Mouse (Mus musculus): ENCODE results near the gene Insl3. TPM values are rescaled to one million over a fixed set of nuclear protein-coding genes. Genes with fewer than 3 reads are reported as not detected.

The Insl3 gene
- polyA plus RNA-seq, 1 experiment from 2014 or later: not detected

- Histone ChIP-seq H3K4me2 (ENCODE audit: low read depth, low read length, severe bottlenecking) (peak overlapping the region; percentile 96; the same call in 1 of the 2 replicates), H3K4me1 (replicated peaks; ENCODE audit: control insufficient read depth, insufficient read depth, low read length) (peaks cover 19% of the 10 kb centered on the region), H3K4me3 (ENCODE audit: low read depth, low read length) (peak overlapping the region; percentile 61; the same call in 1 of the 2 replicates), H3K27ac (ENCODE audit: low read depth, low read length) (no peak overlapping the region), H3K27me3 (ENCODE audit: control insufficient read depth, insufficient read depth, low read length) (peaks cover 23% of the 10 kb centered on the region), H3K36me3 (ENCODE audit: control insufficient read depth, insufficient read depth, low read length) (no peaks in the 10 kb centered on the region), H3K9me3 (ENCODE audit: control insufficient read depth, low read length) (no peaks in the 10 kb centered on the region), H3K9ac (ENCODE audit: low read length) (no peak overlapping the region; the same call in 1 of the 2 replicates)
- ATAC-seq (replicated peaks; ENCODE audit: low FRiP score): no peak
- WGBS: 67% methylated on average over 6 of the region's 6 CpGs
- no peak for DNase-seq (ENCODE audit: low spot score)
Observed at GRCm38 (mm10) chr8:71672168-71672735, 16.8 kb upstream of the Insl3 start.

- peaks cover 11% of the 10 kb centered on the region for H3K4me1 ChIP-seq (replicated peaks; ENCODE audit: control insufficient read depth, insufficient read depth, low read length)
- no peaks in the 10 kb centered on the region for H3K36me3 ChIP-seq (ENCODE audit: control insufficient read depth, insufficient read depth, low read length)
- H3K4me2 ChIP-seq (ENCODE audit: low read depth, low read length, severe bottlenecking): no peak overlapping the region
- peaks cover 38% of the 10 kb centered on the region for H3K27me3 ChIP-seq (ENCODE audit: control insufficient read depth, insufficient read depth, low read length)
- H3K4me3 ChIP-seq (ENCODE audit: low read depth, low read length): no peak overlapping the region
- H3K9me3 ChIP-seq (ENCODE audit: control insufficient read depth, low read length): no peaks in the 10 kb centered on the region
- no peak for ATAC-seq (replicated peaks; ENCODE audit: low FRiP score)
- DNase-seq (ENCODE audit: low spot score): no peak
- H3K27ac ChIP-seq (ENCODE audit: low read depth, low read length): no peak overlapping the region
- no peak overlapping the region for H3K9ac ChIP-seq (ENCODE audit: low read length)
- 76% methylated on average over 2 of the region's 2 CpGs for WGBS
Observed at GRCm38 (mm10) chr8:71674071-71674470, 14.9 kb upstream of the Insl3 start.

DNA sequence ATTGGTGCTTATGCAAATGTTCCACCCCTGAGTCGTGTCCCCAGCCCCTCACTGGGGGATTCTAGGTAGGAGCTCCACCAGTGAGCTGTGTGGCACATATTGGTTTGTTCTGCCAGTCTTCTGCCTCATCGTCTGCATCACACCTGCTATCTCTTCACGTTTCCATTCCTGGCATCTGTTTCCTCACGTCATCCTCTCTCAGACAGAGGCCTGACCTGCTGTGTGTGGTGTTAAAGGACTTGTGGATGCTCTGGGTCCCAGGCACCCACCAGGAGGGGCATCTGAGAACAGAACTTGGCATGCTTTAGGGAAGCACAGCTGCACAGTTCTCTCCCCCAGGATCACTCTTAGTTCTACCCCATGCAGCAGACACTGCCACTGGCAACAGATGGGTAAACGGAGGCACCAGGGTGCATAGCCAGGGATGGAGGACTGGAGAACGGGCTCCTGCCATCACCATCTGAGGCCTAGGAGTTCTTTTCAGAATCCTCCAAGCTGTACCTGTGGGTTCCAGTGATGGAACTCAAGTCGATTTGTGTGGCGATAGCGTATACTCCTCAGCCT lies 13.5 kb upstream of the Insl3 start:
- no peaks in the 10 kb centered on the region for H3K9me3 ChIP-seq (ENCODE audit: control insufficient read depth, low read length)
- no peaks in the 10 kb centered on the region for H3K36me3 ChIP-seq (ENCODE audit: control insufficient read depth, insufficient read depth, low read length)
- 29% methylated on average over 9 of the region's 9 CpGs for WGBS
- no peak for ATAC-seq (replicated peaks; ENCODE audit: low FRiP score)
- DNase-seq (ENCODE audit: low spot score): no peak
- peaks cover 8% of the 10 kb centered on the region; the same call in 1 of the 2 replicates for H3K4me1 ChIP-seq (replicated peaks; ENCODE audit: control insufficient read depth, insufficient read depth, low read length)
- H3K27me3 ChIP-seq (ENCODE audit: control insufficient read depth, insufficient read depth, low read length): peaks cover 47% of the 10 kb centered on the region
- H3K9ac ChIP-seq (ENCODE audit: low read length): no peak overlapping the region; the same call in 1 of the 2 replicates
- H3K4me2 ChIP-seq (ENCODE audit: low read depth, low read length, severe bottlenecking): no peak overlapping the region; the same call in 1 of the 2 replicates
- H3K4me3 ChIP-seq (ENCODE audit: low read depth, low read length): peak overlapping the region; percentile 59; the same call in 1 of the 2 replicates
- H3K27ac ChIP-seq (ENCODE audit: low read depth, low read length): no peak overlapping the region

DNA sequence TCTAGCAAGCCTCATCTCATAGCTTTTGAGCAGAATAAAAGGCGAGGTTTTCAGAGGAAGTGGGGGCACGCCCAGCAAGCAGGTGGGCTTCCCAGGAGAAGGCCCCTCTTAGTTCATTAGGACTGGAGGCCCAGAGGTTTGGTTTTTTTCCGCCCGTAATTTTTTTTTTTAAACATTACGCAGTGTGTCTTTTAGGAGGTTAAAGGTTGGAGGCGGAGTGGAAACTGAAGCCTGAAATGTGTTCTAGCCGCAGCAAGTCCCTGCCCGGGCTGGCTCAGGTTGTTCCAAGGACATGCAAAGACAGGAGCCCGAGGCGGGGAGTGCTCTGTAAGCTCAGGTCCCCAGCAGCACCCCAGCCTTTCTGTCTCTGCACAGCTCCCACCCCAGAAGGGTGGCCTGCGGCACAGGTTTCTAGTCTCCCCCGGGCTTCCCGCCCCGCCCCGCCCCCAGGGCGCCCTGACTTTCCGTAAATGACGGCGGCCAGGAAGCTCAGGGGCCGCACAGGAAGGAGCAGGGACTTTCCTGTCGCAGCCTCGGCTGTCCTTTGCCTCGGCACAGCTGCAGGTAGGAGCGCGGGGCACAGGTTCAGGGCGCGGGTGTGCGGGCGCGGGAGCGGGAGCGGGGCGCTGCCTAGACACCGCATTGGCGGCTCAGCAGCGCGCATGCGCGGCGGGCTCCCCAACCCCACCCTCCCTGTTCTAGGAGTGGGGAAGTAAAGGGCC lies 12.8 kb upstream of the Insl3 start, which contains the start of gene Jak3:
Gene Jak3, plus strand, starts transcription at position 277 of the 722 bp plus-strand sequence.
- Histone ChIP-seq H3K27me3 (ENCODE audit: control insufficient read depth, insufficient read depth, low read length) (peaks cover 53% of the 10 kb centered on the region), H3K9ac (ENCODE audit: low read length) (peak within 1 kb of the TSS; percentile 72), H3K9me3 (ENCODE audit: control insufficient read depth, low read length) (no peaks in the 10 kb centered on the region), H3K4me1 (replicated peaks; ENCODE audit: control insufficient read depth, insufficient read depth, low read length) (peaks cover 7% of the 10 kb centered on the region; the same call in 1 of the 2 replicates), H3K27ac (ENCODE audit: low read depth, low read length) (no peak within 1 kb of the TSS), H3K4me2 (ENCODE audit: low read depth, low read length, severe bottlenecking) (peak within 1 kb of the TSS; percentile 94), H3K4me3 (ENCODE audit: low read depth, low read length) (peak within 1 kb of the TSS; percentile 59), H3K36me3 (ENCODE audit: control insufficient read depth, insufficient read depth, low read length) (no peaks in the 10 kb centered on the region)
- 0 out of 2 replicates have a peak, but pooled peaks have one; percentile 25 for ATAC-seq (replicated peaks; ENCODE audit: low FRiP score)
- 2% methylated on average over 36 of the region's 40 CpGs for WGBS
- DNase-seq (ENCODE audit: low spot score): peak; percentile 81

GRCm38 (mm10) chr8:71676803-71677202 lies 12.2 kb upstream of the Insl3 start:
- Histone ChIP-seq H3K36me3 (ENCODE audit: control insufficient read depth, insufficient read depth, low read length) (no peaks in the 10 kb centered on the region), H3K27ac (ENCODE audit: low read depth, low read length) (no peak overlapping the region), H3K4me3 (ENCODE audit: low read depth, low read length) (peak overlapping the region; percentile 59; the same call in 1 of the 2 replicates), H3K9me3 (ENCODE audit: control insufficient read depth, low read length) (no peaks in the 10 kb centered on the region), H3K4me1 (replicated peaks; ENCODE audit: control insufficient read depth, insufficient read depth, low read length) (peaks cover 7% of the 10 kb centered on the region; the same call in 1 of the 2 replicates), H3K4me2 (ENCODE audit: low read depth, low read length, severe bottlenecking) (peak overlapping the region; percentile 94), H3K9ac (ENCODE audit: low read length) (peak overlapping the region; percentile 72; the same call in 1 of the 2 replicates), H3K27me3 (ENCODE audit: control insufficient read depth, insufficient read depth, low read length) (peaks cover 60% of the 10 kb centered on the region)
- WGBS: 59% methylated on average over 9 of the region's 9 CpGs
- no peak for ATAC-seq (replicated peaks; ENCODE audit: low FRiP score)
- DNase-seq (ENCODE audit: low spot score): no peak

DNA sequence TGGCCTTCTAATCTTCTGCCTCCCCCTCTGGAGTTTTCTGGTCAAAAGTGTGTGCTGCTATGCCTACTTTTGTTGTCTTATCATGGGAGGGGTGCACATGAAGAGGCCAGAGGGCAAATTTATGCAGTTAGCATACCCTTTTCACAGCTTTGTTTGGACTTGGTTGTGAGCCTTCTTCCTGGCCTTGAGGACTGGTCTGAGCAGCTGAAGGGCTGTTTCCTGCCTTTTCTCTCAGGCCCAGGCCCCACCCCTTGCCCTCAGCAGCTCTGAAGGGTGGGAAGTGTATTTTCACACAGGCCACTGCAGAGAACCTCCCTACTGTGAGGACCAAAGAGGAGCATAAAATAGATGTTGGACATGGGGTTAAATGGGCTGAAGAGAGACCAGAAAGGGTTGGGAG lies 11.5 kb upstream of the Insl3 start:
- no peaks in the 10 kb centered on the region for H3K9me3 ChIP-seq (ENCODE audit: control insufficient read depth, low read length)
- no peak overlapping the region for H3K9ac ChIP-seq (ENCODE audit: low read length)
- no peak overlapping the region for H3K4me2 ChIP-seq (ENCODE audit: low read depth, low read length, severe bottlenecking)
- H3K27me3 ChIP-seq (ENCODE audit: control insufficient read depth, insufficient read depth, low read length): peaks cover 67% of the 10 kb centered on the region
- no peaks in the 10 kb centered on the region for H3K36me3 ChIP-seq (ENCODE audit: control insufficient read depth, insufficient read depth, low read length)
- H3K4me1 ChIP-seq (replicated peaks; ENCODE audit: control insufficient read depth, insufficient read depth, low read length): peaks cover 4% of the 10 kb centered on the region; the same call in 1 of the 2 replicates
- ATAC-seq (replicated peaks; ENCODE audit: low FRiP score) (no peak), DNase-seq (ENCODE audit: low spot score) (no peak)
- no peak overlapping the region for H3K4me3 ChIP-seq (ENCODE audit: low read depth, low read length)
- no peak overlapping the region for H3K27ac ChIP-seq (ENCODE audit: low read depth, low read length)

DNA sequence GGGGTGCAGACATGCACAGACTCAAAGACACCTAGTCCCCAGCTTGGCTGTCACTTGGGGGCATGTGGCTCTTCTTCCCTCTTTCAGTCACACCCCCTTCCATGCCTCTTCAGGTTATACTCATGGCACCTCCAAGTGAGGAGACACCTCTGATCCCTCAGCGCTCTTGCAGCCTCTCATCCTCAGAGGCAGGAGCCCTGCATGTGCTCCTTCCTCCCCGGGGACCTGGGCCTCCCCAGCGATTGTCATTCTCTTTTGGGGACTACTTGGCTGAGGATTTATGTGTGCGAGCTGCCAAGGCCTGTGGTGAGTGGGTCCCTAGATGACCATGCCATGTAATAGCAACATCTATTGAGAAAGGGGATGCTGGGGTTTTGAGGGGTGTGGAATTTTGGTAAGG lies 10.8 kb upstream of the Insl3 start:
- Histone ChIP-seq H3K27ac (ENCODE audit: low read depth, low read length) (no peak overlapping the region), H3K9ac (ENCODE audit: low read length) (no peak overlapping the region), H3K4me3 (ENCODE audit: low read depth, low read length) (no peak overlapping the region), H3K4me2 (ENCODE audit: low read depth, low read length, severe bottlenecking) (no peak overlapping the region), H3K27me3 (ENCODE audit: control insufficient read depth, insufficient read depth, low read length) (peaks cover 74% of the 10 kb centered on the region), H3K9me3 (ENCODE audit: control insufficient read depth, low read length) (no peaks in the 10 kb centered on the region), H3K36me3 (ENCODE audit: control insufficient read depth, insufficient read depth, low read length) (no peaks in the 10 kb centered on the region), H3K4me1 (replicated peaks; ENCODE audit: control insufficient read depth, insufficient read depth, low read length) (peaks cover 4% of the 10 kb centered on the region; the same call in 1 of the 2 replicates)
- 51% methylated on average over 4 of the region's 4 CpGs for WGBS
- ATAC-seq (replicated peaks; ENCODE audit: low FRiP score) (no peak), DNase-seq (ENCODE audit: low spot score) (no peak)

DNA sequence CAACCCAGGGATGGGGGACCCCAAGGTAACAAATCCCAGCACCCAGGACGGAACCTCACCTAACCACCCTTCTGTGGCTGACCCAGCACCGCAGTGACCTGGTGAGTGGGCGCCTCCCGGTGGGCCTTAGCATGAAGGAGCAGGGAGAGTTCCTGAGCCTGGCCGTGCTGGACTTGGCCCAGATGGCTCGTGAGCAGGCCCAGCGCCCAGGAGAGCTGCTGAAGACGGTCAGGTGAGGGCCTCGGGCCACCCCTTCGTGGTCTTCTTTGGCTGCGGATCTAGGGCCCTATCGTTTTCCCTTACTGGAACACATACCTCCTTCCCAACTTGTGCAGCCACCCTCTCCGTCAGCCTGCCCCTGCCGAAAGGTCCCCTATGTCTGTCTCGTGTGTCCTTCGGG lies 9.9 kb upstream of the Insl3 start:
- Histone ChIP-seq H3K27me3 (ENCODE audit: control insufficient read depth, insufficient read depth, low read length) (peaks cover 83% of the 10 kb centered on the region), H3K4me3 (ENCODE audit: low read depth, low read length) (no peak overlapping the region), H3K4me1 (replicated peaks; ENCODE audit: control insufficient read depth, insufficient read depth, low read length) (peaks cover 4% of the 10 kb centered on the region; the same call in 1 of the 2 replicates), H3K27ac (ENCODE audit: low read depth, low read length) (no peak overlapping the region), H3K9ac (ENCODE audit: low read length) (no peak overlapping the region), H3K9me3 (ENCODE audit: control insufficient read depth, low read length) (no peaks in the 10 kb centered on the region), H3K4me2 (ENCODE audit: low read depth, low read length, severe bottlenecking) (peak overlapping the region; percentile 31; the same call in 1 of the 2 replicates), H3K36me3 (ENCODE audit: control insufficient read depth, insufficient read depth, low read length) (no peaks in the 10 kb centered on the region)
- ATAC-seq (replicated peaks; ENCODE audit: low FRiP score): no peak
- WGBS: 9% methylated on average over 16 of the region's 16 CpGs
- no peak for DNase-seq (ENCODE audit: low spot score)

Data from forebrain, embryonic 11.5 days (tissue).